ENCODE assay signal across 8 mouse cellular contexts in the genomic region with DNA sequence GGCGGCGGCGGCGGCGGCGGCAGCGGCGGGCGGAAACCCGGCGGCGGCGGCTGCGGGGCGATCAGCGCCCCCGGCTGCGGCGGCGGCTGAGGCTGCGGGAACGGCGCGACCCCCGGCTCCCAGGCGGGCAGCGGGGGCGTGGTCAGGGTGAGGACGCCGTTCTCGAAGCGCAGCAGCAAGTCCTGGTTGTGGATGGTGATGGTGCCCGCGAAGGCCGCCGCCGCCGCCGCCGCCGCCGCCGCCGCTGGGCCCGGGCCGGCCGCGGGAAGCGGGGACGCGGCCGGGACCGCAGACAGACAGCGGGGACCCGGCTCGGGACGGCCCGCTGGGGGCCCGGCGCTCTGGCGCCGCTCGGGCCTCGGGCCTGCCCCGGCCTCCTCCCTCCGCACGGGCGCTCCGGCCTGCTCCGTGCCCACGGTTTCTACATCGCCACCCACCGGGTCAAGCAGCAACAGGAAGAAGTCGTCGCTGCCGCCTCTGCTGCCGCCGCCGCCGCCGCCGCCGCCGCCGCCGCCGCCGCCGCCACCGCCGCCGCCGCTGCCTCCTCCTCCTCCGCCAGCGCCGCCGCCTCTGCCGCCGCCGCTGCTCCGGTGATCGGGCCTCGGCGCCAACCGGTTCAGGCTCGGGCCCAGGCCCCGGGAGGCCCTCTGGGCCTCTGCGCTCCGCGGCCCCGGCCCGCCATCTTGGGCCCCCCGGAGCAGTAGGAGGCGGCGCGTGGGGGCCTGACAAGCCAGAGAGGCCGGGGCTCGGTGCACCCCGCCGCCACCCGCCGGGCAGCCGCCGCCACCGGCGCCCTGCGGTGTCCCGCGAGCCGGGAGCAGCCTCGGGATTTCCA.
DNase-seq lines count a peak whose midpoint lies in the region; ATAC-seq and TF ChIP-seq lines count a peak whose summit lies in the region.
"Not testable (repeated sequence)": the region's sequence is repeated elsewhere in the genome, so short reads cannot be mapped to it uniquely, and the experiment has no call there.

No protein-coding gene starts in this region.

- not testable (repeated sequence) for DNase-seq in embryonic facial prominence, embryonic 11.5 days (ENCODE audit: low spot score); intestine, embryonic 14.5 days (ENCODE audit: low spot score); lung, embryonic 14.5 days; midbrain, embryonic 14.5 days

- H3K36me3 ChIP-seq in embryonic facial prominence, embryonic 11.5 days (replicated peaks; ENCODE audit: control insufficient read depth, insufficient read depth, low read depth, low read length); forebrain, embryonic 15.5 days; heart, embryonic 16.5 days (ENCODE audit: control insufficient read depth, insufficient read depth); intestine, embryonic 14.5 days (ENCODE audit: control insufficient read depth, insufficient read depth, low read length); limb, embryonic 13.5 days; lung, embryonic 14.5 days (ENCODE audit: insufficient read depth); midbrain, embryonic 14.5 days (ENCODE audit: control insufficient read depth, insufficient read depth, low read length): not testable (repeated sequence)

- not testable (repeated sequence) for H3K27ac ChIP-seq in embryonic facial prominence, embryonic 11.5 days (replicated peaks; ENCODE audit: low read depth, low read length); forebrain, embryonic 15.5 days (replicated peaks); heart, embryonic 16.5 days (ENCODE audit: low read length); intestine, embryonic 14.5 days (ENCODE audit: low read depth); limb, embryonic 13.5 days; lung, embryonic 14.5 days (ENCODE audit: low read depth); midbrain, embryonic 14.5 days (replicated peaks; ENCODE audit: low read depth, low read length)

- TF ChIP-seq CTCF in lung, embryonic 14.5 days (IDR thresholded peaks at IDR 0.05; ENCODE audit: low read depth) = not testable (repeated sequence)

- peak; percentile 73 for ATAC-seq in embryonic facial prominence, embryonic 11.5 days (replicated peaks; ENCODE audit: insufficient number of reproducible peaks, low FRiP score, low TSS enrichment, low read depth)
- peak; percentile 84 for ATAC-seq in forebrain, embryonic 15.5 days (replicated peaks)
- ATAC-seq in heart, embryonic 16.5 days (replicated peaks; ENCODE audit: extremely low read depth, insufficient read depth, low FRiP score) = peak; percentile 59
- peak; percentile 73 for ATAC-seq in intestine, embryonic 14.5 days (replicated peaks; ENCODE audit: low FRiP score, low TSS enrichment, low read depth)
- ATAC-seq in limb, embryonic 13.5 days (ENCODE audit: low FRiP score, low read depth) = peak; percentile 62
- ATAC-seq in lung, embryonic 14.5 days (ENCODE audit: insufficient read depth) = peak; percentile 69
- ATAC-seq in midbrain, embryonic 14.5 days (ENCODE audit: low FRiP score, low TSS enrichment) = peak; percentile 81
- peak; percentile 37; the same call in 1 of the 2 replicates for ATAC-seq in neutrophil, adult 5-6 weeks (ENCODE audit: extremely low read depth, insufficient number of reproducible peaks, low FRiP score, poor library complexity, severe bottlenecking)

- H3K4me1 ChIP-seq in embryonic facial prominence, embryonic 11.5 days (ENCODE audit: control insufficient read depth, insufficient read depth, low read length); forebrain, embryonic 15.5 days; heart, embryonic 16.5 days (ENCODE audit: control insufficient read depth, insufficient read depth, low read length); intestine, embryonic 14.5 days (replicated peaks; ENCODE audit: control insufficient read depth, insufficient read depth, low read length); limb, embryonic 13.5 days; lung, embryonic 14.5 days (ENCODE audit: insufficient read depth); midbrain, embryonic 14.5 days (ENCODE audit: control insufficient read depth, insufficient read depth, low read length): not testable (repeated sequence)

- H3K4me3 ChIP-seq in embryonic facial prominence, embryonic 11.5 days (ENCODE audit: low read depth, low read length); forebrain, embryonic 15.5 days; heart, embryonic 16.5 days (ENCODE audit: low read length); intestine, embryonic 14.5 days (ENCODE audit: low read depth, low read length); limb, embryonic 13.5 days; lung, embryonic 14.5 days (ENCODE audit: low read depth, low read length); midbrain, embryonic 14.5 days (replicated peaks; ENCODE audit: low read depth, low read length): not testable (repeated sequence)

- not testable (repeated sequence) for H3K9ac ChIP-seq in embryonic facial prominence, embryonic 11.5 days (replicated peaks; ENCODE audit: low read length); forebrain, embryonic 15.5 days (replicated peaks); heart, embryonic 16.5 days (ENCODE audit: low read length); intestine, embryonic 14.5 days (ENCODE audit: low read length); limb, embryonic 13.5 days; lung, embryonic 14.5 days; midbrain, embryonic 14.5 days (replicated peaks; ENCODE audit: low read length)

- H3K4me2 ChIP-seq in embryonic facial prominence, embryonic 11.5 days (ENCODE audit: low read depth, low read length); forebrain, embryonic 15.5 days (replicated peaks); heart, embryonic 16.5 days (ENCODE audit: low read depth, low read length); intestine, embryonic 14.5 days (ENCODE audit: low read length); limb, embryonic 13.5 days (replicated peaks); lung, embryonic 14.5 days; midbrain, embryonic 14.5 days (ENCODE audit: low read length): not testable (repeated sequence)

- WGBS in embryonic facial prominence, embryonic 11.5 days = no CpG with 5 or more reads among the region's 131 CpGs
- WGBS in forebrain, embryonic 15.5 days = no CpG with 5 or more reads among the region's 131 CpGs
- no CpG with 5 or more reads among the region's 131 CpGs for WGBS in heart, embryonic 16.5 days
- WGBS in intestine, embryonic 14.5 days = no CpG with 5 or more reads among the region's 131 CpGs
- no CpG with 5 or more reads among the region's 131 CpGs for WGBS in limb, embryonic 13.5 days
- no CpG with 5 or more reads among the region's 131 CpGs for WGBS in lung, embryonic 14.5 days
- WGBS in midbrain, embryonic 14.5 days = no CpG with 5 or more reads among the region's 131 CpGs

- H3K9me3 ChIP-seq in embryonic facial prominence, embryonic 11.5 days (replicated peaks; ENCODE audit: control insufficient read depth, low read length); forebrain, embryonic 15.5 days; heart, embryonic 16.5 days (replicated peaks; ENCODE audit: control insufficient read depth, low read length); intestine, embryonic 14.5 days (ENCODE audit: control insufficient read depth, low read length); limb, embryonic 13.5 days; lung, embryonic 14.5 days (ENCODE audit: low read depth, low read length); midbrain, embryonic 14.5 days (ENCODE audit: control insufficient read depth, low read length): not testable (repeated sequence)

- H3K27me3 ChIP-seq in embryonic facial prominence, embryonic 11.5 days (ENCODE audit: control insufficient read depth, insufficient read depth, low read length); forebrain, embryonic 15.5 days; heart, embryonic 16.5 days (ENCODE audit: control insufficient read depth, insufficient read depth, low read length); intestine, embryonic 14.5 days (replicated peaks; ENCODE audit: control insufficient read depth, insufficient read depth, low read length); limb, embryonic 13.5 days; lung, embryonic 14.5 days (ENCODE audit: insufficient read depth, low read length); midbrain, embryonic 14.5 days (ENCODE audit: control insufficient read depth, insufficient read depth, low read length): not testable (repeated sequence)
